Mouse (Mus musculus) bone marrow, adult 2 months (tissue): ENCODE data around the gene Itm2c.

Experiments
- CTCF ChIP-seq: fragments of 200-500 bp; IDR thresholded peaks from 2 replicates; pipeline ENCODE4 v1.5.1; 2011; ENCODE audit warnings: low read length, control low read depth; ENCODE audit not compliant: control insufficient read depth, insufficient read depth
- POLR2A ChIP-seq: fragments of 200-500 bp; IDR thresholded peaks from 2 replicates; pipeline ENCODE4 v1.6.1; 2011; ENCODE audit warnings: low read depth, mild to moderate bottlenecking, control low read depth, low read length, borderline replicate concordance; ENCODE audit not compliant: control insufficient read depth

DNA sequence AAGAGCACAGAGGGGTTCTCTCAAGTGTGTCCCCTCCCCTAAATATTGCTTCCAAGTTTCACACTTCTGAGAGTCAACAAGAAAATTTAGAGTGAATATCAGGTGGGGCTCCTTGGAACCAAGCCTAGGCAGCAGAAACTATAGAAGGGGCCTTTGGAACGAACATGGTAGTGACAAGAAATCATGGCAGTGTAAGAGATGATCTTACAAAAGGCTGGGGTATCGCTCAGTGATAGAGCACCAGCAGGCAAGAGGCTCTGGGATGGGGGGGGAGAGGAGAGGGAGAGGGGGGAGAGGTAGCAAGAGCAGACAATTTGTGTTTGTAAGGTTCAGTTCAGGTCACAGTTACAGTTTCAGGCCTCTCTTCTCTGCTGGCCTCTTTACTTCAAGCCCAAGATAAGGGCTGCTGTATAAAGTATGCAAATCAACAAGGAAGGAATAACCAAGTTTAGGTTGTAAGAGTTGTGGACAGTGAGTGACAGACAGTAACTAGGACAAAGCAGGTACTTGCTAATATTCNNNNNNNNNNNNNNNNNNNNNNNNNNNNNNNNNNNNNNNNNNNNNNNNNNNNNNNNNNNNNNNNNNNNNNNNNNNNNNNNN lies 55.1 kb downstream of the Itm2c start:
- TF ChIP-seq CTCF (no peak), POLR2A (no peak)
